Mouse (Mus musculus) forebrain, embryonic 16.5 days (tissue): ENCODE data around the gene CN725425. TPM values are rescaled to one million over a fixed set of nuclear protein-coding genes. Genes with fewer than 3 reads are reported as not detected.

ENCODE experiments used
- ATAC-seq: fragments of 200-750 bp; cut with Nextera tagmentation; 2 replicates; pipeline ENCODE4 v1.8.0; 2017; ENCODE audit warnings: mild to moderate bottlenecking, moderate library complexity
- H3K27ac ChIP-seq: fragments of 300-500 bp; sonication (generic); 2 replicates; pipeline ENCODE4 v1.5.1; 2014; ENCODE audit warnings: low read length, control low read depth
- H3K27me3 ChIP-seq: fragments of 300-500 bp; sonication (generic); replicated peaks from 2 replicates; pipeline ENCODE4 v1.6.1; 2014; ENCODE audit warnings: low read length; ENCODE audit not compliant: control insufficient read depth, insufficient read depth
- H3K36me3 ChIP-seq: fragments of 300-500 bp; sonication (generic); 2 replicates; pipeline ENCODE4 v1.6.1; 2014; ENCODE audit not compliant: control insufficient read depth, insufficient read depth
- H3K4me1 ChIP-seq: fragments of 300-500 bp; sonication (generic); replicated peaks from 2 replicates; pipeline ENCODE4 v1.6.1; 2014; ENCODE audit warnings: low read length; ENCODE audit not compliant: control insufficient read depth, insufficient read depth
- H3K4me2 ChIP-seq: fragments of 300-500 bp; sonication (generic); 2 replicates; pipeline ENCODE4 v1.6.1; 2014; ENCODE audit warnings: mild to moderate bottlenecking, low read length, control low read depth
- H3K4me3 ChIP-seq: fragments of 300-500 bp; sonication (generic); replicated peaks from 2 replicates; pipeline ENCODE4 v1.5.1; 2014; ENCODE audit warnings: mild to moderate bottlenecking, low read length, control low read depth
- H3K9ac ChIP-seq: fragments of 300-500 bp; sonication (generic); replicated peaks from 2 replicates; pipeline ENCODE4 v1.6.1; 2014; ENCODE audit warnings: low read depth, low read length, control low read depth
- H3K9me3 ChIP-seq: fragments of 300-500 bp; sonication (generic); 2 replicates; pipeline ENCODE4 v1.6.1; 2016; ENCODE audit warnings: low read length; ENCODE audit not compliant: control insufficient read depth
- WGBS: fragments of 180-500 bp; shearing (Covaris S2); extraction: QIAGEN DNeasy Blood & Tissue Kit; methylation state at CpG from one replicate; pipeline ENCODE4 v1.1.7; 2014; 5-methylcytosine and 5-hydroxymethylcytosine counted together
- polyA plus RNA-seq: library from polyadenylated mRNA; unstranded; fragments of >200 nt; fragmentation: Nextera tagmentation; extraction: Ambion mirVana; gene quantifications from 2 replicates; pipeline ENCODE4 v1.2.1, GENCODE M21; 2015

The CN725425 gene
- not detected in 2 replicates for polyA plus RNA-seq

GRCm38 (mm10) chr15:91199256-91199905 is at the start of gene CN725425:
Gene CN725425, plus strand, starts transcription at chr15:91199494.
- WGBS, result 92% methylated on average over 30 of the region's 30 CpGs
- Histone ChIP-seq H3K9ac (no peak within 1 kb of the TSS), H3K27ac (no peak within 1 kb of the TSS), H3K4me3 (no peak within 1 kb of the TSS), H3K4me1 (no peaks in the 10 kb centered on the region), H3K9me3 (no peaks in the 10 kb centered on the region), H3K27me3 (no peaks in the 10 kb centered on the region), H3K4me2 (no peak within 1 kb of the TSS), H3K36me3 (no peaks in the 10 kb centered on the region)
- no peak for ATAC-seq

DNA sequence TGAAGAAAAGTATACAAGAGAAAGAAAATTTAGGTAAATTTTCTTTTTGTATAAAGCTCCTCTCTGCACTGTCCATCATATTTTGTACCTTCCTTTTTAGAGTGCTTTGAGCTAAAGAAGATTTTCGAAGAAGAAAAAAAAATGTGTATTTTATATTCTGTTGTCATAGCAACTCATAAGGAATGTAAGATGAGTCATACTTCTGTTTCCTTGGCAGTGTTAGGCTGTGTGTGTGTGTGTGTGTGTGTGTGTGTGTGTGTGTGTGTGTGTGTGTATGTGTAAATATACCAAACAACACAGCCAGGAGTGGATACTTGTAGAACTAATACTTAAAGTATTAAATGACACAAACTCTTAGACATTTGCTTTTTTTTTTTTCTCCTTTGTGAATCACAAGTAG is 46.7 kb upstream of the CN725425 start:
- ATAC-seq, result peak; percentile 52; the same call in 1 of the 2 replicates
- no peak overlapping the region for H3K4me3 ChIP-seq
- peaks cover 25% of the 10 kb centered on the region for H3K36me3 ChIP-seq
- H3K27ac ChIP-seq, result no peak overlapping the region
- no peaks in the 10 kb centered on the region for H3K27me3 ChIP-seq
- H3K9ac ChIP-seq, result no peak overlapping the region
- no peak overlapping the region for H3K4me2 ChIP-seq
- peaks cover 8% of the 10 kb centered on the region for H3K9me3 ChIP-seq
- no peaks in the 10 kb centered on the region; the same call in 1 of the 2 replicates for H3K4me1 ChIP-seq
- 57% methylated on average over 1 of the region's 1 CpGs for WGBS

DNA sequence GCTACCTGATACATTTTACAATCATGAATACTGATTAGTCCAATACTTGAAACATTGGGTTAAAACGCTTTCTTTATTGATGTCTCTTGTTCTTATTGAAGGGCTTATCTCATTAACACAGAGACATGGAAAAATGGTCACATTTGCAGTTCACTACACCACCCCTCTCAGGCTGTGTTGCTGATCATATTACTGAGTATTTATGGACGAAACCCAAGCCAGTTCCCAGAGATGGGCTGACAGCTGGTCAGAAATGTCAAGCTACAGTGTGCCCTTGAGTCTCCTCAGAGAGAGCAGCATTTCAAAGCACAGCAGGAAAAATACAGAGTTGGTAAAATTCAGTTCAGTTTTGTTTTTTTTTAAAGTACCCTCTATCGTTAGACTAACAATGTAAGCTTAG is 46.0 kb upstream of the CN725425 start:
- no peak overlapping the region for H3K4me2 ChIP-seq
- WGBS, result 79% methylated on average over 3 of the region's 3 CpGs
- ATAC-seq, result no peak
- no peak overlapping the region for H3K4me3 ChIP-seq
- no peak overlapping the region for H3K27ac ChIP-seq
- H3K9me3 ChIP-seq, result peaks cover 8% of the 10 kb centered on the region
- no peaks in the 10 kb centered on the region; the same call in 1 of the 2 replicates for H3K4me1 ChIP-seq
- H3K36me3 ChIP-seq, result peaks cover 27% of the 10 kb centered on the region
- no peaks in the 10 kb centered on the region for H3K27me3 ChIP-seq
- no peak overlapping the region for H3K9ac ChIP-seq

GRCm38 (mm10) chr15:91161153-91161552 is 38.1 kb upstream of the CN725425 start:
- no peak for ATAC-seq

DNA sequence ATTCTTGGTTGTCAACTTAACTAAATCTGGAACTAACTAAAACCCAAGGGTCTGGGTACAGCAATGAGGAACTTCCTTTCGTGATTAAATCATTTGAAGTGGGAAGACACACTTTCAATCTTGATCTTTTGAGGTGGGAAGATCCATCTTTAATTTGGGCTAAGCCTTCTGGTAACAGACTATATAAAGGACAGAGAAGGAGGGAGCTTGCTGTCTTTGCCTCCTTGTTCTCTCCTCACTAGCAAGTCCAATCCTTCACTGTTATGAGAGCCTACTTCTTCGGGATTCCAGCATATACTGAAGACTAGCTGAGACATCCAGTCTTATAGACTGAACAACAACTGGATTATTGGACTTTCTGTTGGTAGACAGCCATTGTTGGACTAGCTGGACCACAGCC is 35.8 kb upstream of the CN725425 start:
- Histone ChIP-seq H3K36me3 (peaks cover 2% of the 10 kb centered on the region; the same call in 1 of the 2 replicates), H3K4me1 (peaks cover 2% of the 10 kb centered on the region; the same call in 1 of the 2 replicates), H3K9me3 (no peaks in the 10 kb centered on the region), H3K4me3 (no peak overlapping the region), H3K27ac (no peak overlapping the region), H3K9ac (no peak overlapping the region), H3K4me2 (no peak overlapping the region), H3K27me3 (no peaks in the 10 kb centered on the region)
- 94% methylated on average over 2 of the region's 2 CpGs for WGBS
- no peak for ATAC-seq

More at GRCm38 (mm10) chr15:91161153-91161552, 38.1 kb upstream of the CN725425 start:
- Histone ChIP-seq H3K27me3 (no peaks in the 10 kb centered on the region), H3K9me3 (peaks cover 1% of the 10 kb centered on the region; the same call in 1 of the 2 replicates), H3K27ac (no peak overlapping the region), H3K9ac (no peak overlapping the region), H3K4me1 (peaks cover 2% of the 10 kb centered on the region; the same call in 1 of the 2 replicates), H3K36me3 (peaks cover 13% of the 10 kb centered on the region), H3K4me2 (no peak overlapping the region), H3K4me3 (no peak overlapping the region)
- WGBS, result 91% methylated on average over 5 of the region's 5 CpGs

GRCm38 (mm10) chr15:91165021-91165420 is 34.3 kb upstream of the CN725425 start:
- Histone ChIP-seq H3K4me1 (peaks cover 2% of the 10 kb centered on the region; the same call in 1 of the 2 replicates), H3K4me3 (no peak overlapping the region), H3K36me3 (no peaks in the 10 kb centered on the region), H3K9ac (peak overlapping the region; percentile 45; the same call in 1 of the 2 replicates), H3K9me3 (no peaks in the 10 kb centered on the region), H3K27ac (no peak overlapping the region), H3K4me2 (no peak overlapping the region), H3K27me3 (no peaks in the 10 kb centered on the region)
- peak; percentile 65 for ATAC-seq
- WGBS, result 13% methylated on average over 5 of the region's 5 CpGs

DNA sequence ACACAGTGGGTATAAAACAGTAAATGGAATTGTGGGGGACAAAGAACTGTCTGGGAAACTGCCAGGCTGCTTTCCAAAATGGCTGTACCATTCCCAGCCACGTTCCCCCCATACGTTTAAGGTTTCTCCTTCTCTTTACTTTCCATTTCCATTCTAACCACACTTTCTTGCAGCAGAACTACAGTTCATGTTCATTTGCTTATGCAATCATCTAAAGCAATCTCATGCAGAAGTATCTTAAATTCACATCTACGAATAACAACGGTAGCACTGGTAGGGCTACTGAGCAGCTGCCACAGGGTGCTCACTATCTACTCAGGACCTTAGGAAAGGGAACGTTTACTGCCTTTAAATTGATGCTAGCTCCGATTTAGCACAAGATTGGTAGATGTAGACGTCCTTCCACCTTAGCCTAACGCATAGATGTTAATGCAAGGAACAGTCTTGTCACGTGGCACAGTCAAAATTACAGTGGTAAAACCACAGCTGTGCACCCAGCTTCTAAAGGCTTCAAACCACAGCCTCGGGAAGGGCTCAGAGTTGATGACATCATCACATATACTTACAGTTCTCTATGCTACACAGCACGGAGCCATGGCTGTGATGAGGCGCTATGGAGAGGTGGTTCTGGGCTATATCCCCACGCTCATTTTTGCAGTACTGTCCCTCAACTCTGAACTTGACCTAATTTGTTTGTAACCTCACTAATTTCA is 31.3 kb upstream of the CN725425 start:
- H3K9me3 ChIP-seq, result no peaks in the 10 kb centered on the region

DNA sequence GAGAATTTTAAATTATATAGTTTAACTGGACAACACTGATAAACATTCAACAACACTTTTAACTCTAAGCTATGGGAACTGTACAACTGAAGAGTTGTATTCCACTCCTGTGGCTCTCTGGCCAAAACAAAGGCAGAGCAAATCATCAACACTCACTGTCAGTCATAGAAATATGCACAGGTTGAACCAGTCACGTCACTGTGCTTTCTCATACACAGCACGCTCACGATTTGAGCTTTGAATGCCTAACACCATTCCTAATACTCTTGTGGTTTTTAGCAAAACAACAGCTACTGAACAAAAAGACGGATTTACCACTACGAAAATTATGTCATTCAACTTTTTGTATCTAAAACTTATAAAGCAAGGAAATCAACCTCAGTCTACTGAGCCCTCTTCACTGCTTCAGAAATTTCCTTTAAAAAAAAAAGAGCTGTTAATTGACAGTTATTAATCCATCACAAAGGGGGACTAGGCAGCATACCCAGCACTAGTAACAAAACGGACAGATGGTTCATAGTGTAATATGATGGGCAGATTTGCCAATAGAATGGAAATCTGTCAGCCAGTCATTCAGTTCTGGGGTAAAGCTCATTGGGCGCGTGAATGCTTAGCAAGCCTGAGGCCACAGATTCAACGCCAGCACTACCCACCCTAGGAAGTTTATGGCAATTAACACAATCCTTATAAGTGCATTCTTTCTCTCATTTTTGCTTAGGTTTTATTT is 28.5 kb upstream of the CN725425 start:
- Histone ChIP-seq H3K27me3 (no peaks in the 10 kb centered on the region), H3K4me2 (no peak overlapping the region), H3K4me3 (no peak overlapping the region), H3K4me1 (peaks cover 18% of the 10 kb centered on the region), H3K36me3 (no peaks in the 10 kb centered on the region), H3K9me3 (no peaks in the 10 kb centered on the region), H3K27ac (peak overlapping the region; percentile 9; the same call in 1 of the 2 replicates), H3K9ac (no peak overlapping the region)
- 34% methylated on average over 9 of the region's 9 CpGs for WGBS
- ATAC-seq, result peak; percentile 92

More for the DNA sequence above, 31.3 kb upstream of the CN725425 start:
- Histone ChIP-seq H3K4me1 (peaks cover 15% of the 10 kb centered on the region), H3K9ac (no peak overlapping the region), H3K4me3 (no peak overlapping the region), H3K36me3 (no peaks in the 10 kb centered on the region), H3K4me2 (no peak overlapping the region), H3K27ac (no peak overlapping the region), H3K27me3 (no peaks in the 10 kb centered on the region)
- WGBS, result 88% methylated on average over 13 of the region's 13 CpGs
- no peak for ATAC-seq

GRCm38 (mm10) chr15:91171332-91171731 is 28.0 kb upstream of the CN725425 start:
- Histone ChIP-seq H3K27ac (peak overlapping the region; percentile 9; the same call in 1 of the 2 replicates), H3K4me1 (peaks cover 18% of the 10 kb centered on the region), H3K27me3 (no peaks in the 10 kb centered on the region), H3K9ac (no peak overlapping the region), H3K4me2 (no peak overlapping the region), H3K9me3 (no peaks in the 10 kb centered on the region), H3K36me3 (no peaks in the 10 kb centered on the region), H3K4me3 (no peak overlapping the region)
- 46% methylated on average over 4 of the region's 4 CpGs for WGBS
- peak; percentile 27 for ATAC-seq
